Mouse (Mus musculus) small intestine, adult 2 months (tissue): ENCODE measurements at regions not wholly inside any gene's neighbourhood (a gene's known extent, or its start where the extent isn't known, plus 50 kb on each side); places are given as distances from the start of the nearest gene placed in this dataset.

Experiments
- CTCF ChIP-seq: fragments of 200-500 bp; IDR thresholded peaks from 2 replicates; pipeline ENCODE4 v1.5.1; 2012; ENCODE audit warnings: low read depth, mild to moderate bottlenecking, control low read depth, inconsistent platforms, low read length, moderate library complexity, mixed read lengths; ENCODE audit not compliant: insufficient replicate concordance, insufficient read length; ENCODE audit errors: extremely low read depth
- POLR2A ChIP-seq: fragments of 200-500 bp; IDR thresholded peaks from 2 replicates; pipeline ENCODE4 v1.6.1; 2012; ENCODE audit warnings: low read depth, mild to moderate bottlenecking, control low read depth, inconsistent platforms, low read length, moderate library complexity

DNA sequence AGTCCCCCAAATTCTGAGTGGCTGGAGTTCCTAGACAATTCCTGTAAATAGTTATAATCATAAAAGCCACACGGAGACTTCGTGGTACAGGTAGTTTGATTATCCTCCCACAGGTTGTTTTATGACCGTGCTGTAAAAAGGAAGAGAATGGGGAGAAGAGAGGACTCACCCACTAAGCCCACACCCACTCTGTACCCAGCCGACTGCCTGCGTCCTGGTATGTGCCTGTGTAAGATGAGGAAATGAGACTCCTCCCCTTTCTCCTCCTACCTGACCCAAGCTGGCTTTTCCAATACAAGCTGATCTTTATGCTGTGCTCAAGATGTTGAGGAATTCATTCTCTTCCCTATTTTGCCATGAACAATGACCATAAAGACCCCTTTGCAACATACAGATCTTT is 57.3 kb upstream of the Ncoa1 start:
- no peak for TF ChIP-seq CTCF
- no peak for TF ChIP-seq POLR2A
